ENCODE assay signal across 17 mouse cellular contexts in the genomic region with DNA sequence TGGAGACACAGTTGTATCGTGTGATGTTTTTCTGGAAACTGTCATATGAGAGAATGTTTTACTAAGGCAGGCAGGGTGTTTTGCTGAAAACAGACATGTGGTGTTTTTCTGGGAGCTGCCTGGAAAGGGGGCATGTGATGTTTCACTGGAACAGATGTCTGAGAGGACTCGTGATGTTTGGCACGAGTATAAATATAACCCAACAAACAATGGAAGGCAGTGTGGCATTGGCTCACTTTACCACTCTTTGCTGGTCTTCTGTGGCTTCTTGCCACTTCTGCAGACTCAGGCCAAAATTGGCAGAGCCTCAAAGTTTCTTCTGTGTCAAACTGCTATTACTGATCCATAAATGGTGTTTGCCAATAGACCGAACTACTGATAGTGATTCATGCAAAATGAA. TPM values are rescaled to one million over a fixed set of nuclear protein-coding genes. Genes with fewer than 3 reads are reported as not detected.
A peak's percentile ranks its signal among the peaks of the same experiment; 100 is the strongest.
DNase-seq lines count a peak whose midpoint lies in the region; ATAC-seq and TF ChIP-seq lines count a peak whose summit lies in the region.
"Had no signal": no experiment of that assay in that cellular context is flagged by ENCODE, and none has a peak within 500 bp of the region (broad histone marks: within the 10 kb centered on the region; RNA-seq: fewer than 3 reads in every experiment).

No protein-coding gene starts in this region.

- 58% methylated on average over 4 of the region's 4 CpGs for WGBS in forebrain, postnatal 0 days
- WGBS in forebrain, embryonic 11.5 days, result 89% methylated on average over 4 of the region's 4 CpGs

- no peaks in the 10 kb centered on the region for H3K9me3 ChIP-seq in forebrain, postnatal 0 days (ENCODE audit: low read length)
- no peaks in the 10 kb centered on the region for H3K9me3 ChIP-seq in forebrain, embryonic 11.5 days (ENCODE audit: control insufficient read depth, low read length)
- H3K9me3 ChIP-seq: G1E; hindbrain, embryonic 15.5 days; lung, embryonic 15.5 days; midbrain, embryonic 12.5 days had no signal

- H3K9ac ChIP-seq in forebrain, postnatal 0 days, result no peak overlapping the region
- no peak overlapping the region for H3K9ac ChIP-seq in forebrain, embryonic 11.5 days (ENCODE audit: low read length)
- H3K9ac ChIP-seq: hindbrain, embryonic 15.5 days; lung, embryonic 15.5 days; midbrain, embryonic 12.5 days had no signal

- no peaks in the 10 kb centered on the region for H3K36me3 ChIP-seq in forebrain, postnatal 0 days (ENCODE audit: insufficient read depth)
- H3K36me3 ChIP-seq in forebrain, embryonic 11.5 days (ENCODE audit: control insufficient read depth, insufficient read depth, low read length), result no peaks in the 10 kb centered on the region
- H3K36me3 ChIP-seq: G1E; hindbrain, embryonic 15.5 days; lung, embryonic 15.5 days; midbrain, embryonic 12.5 days had no signal

- no peak overlapping the region for H3K27ac ChIP-seq in forebrain, postnatal 0 days (ENCODE audit: low read depth, low read length)
- H3K27ac ChIP-seq in forebrain, embryonic 11.5 days (ENCODE audit: low read depth, low read length), result no peak overlapping the region
- H3K27ac ChIP-seq: hindbrain, embryonic 15.5 days; lung, embryonic 15.5 days; midbrain, embryonic 12.5 days had no signal

- H3K4me3 ChIP-seq in forebrain, postnatal 0 days (ENCODE audit: low read depth, low read length), result no peak overlapping the region
- H3K4me3 ChIP-seq in forebrain, embryonic 11.5 days (ENCODE audit: low read depth, low read length), result no peak overlapping the region
- H3K4me3 ChIP-seq: hindbrain, embryonic 15.5 days; lung, embryonic 15.5 days; midbrain, embryonic 12.5 days had no signal

- TF ChIP-seq CTCF in forebrain, postnatal 0 days (IDR thresholded peaks at IDR 0.05; ENCODE audit: low read depth), result no peak

- peak; percentile 51 for ATAC-seq in forebrain, postnatal 0 days
- no peak for ATAC-seq in forebrain, embryonic 11.5 days (replicated peaks; ENCODE audit: low FRiP score)
- ATAC-seq in granulocyte monocyte progenitor cell, adult 5-6 weeks (replicated peaks; ENCODE audit: poor library complexity, severe bottlenecking), result no peak
- ATAC-seq: forebrain, embryonic 16.5 days had no signal

- H3K4me1 ChIP-seq in forebrain, postnatal 0 days (ENCODE audit: insufficient read depth), result no peaks in the 10 kb centered on the region
- H3K4me1 ChIP-seq in forebrain, embryonic 11.5 days (replicated peaks; ENCODE audit: control insufficient read depth, insufficient read depth, low read length), result no peaks in the 10 kb centered on the region
- H3K4me1 ChIP-seq: hindbrain, embryonic 15.5 days; lung, embryonic 15.5 days had no signal

- no peaks in the 10 kb centered on the region for H3K27me3 ChIP-seq in forebrain, postnatal 0 days (ENCODE audit: insufficient read depth, low read length)
- no peaks in the 10 kb centered on the region for H3K27me3 ChIP-seq in forebrain, embryonic 11.5 days (ENCODE audit: control insufficient read depth, insufficient read depth, low read length)
- H3K27me3 ChIP-seq: hindbrain, embryonic 15.5 days; lung, embryonic 15.5 days; midbrain, embryonic 12.5 days had no signal

- no peak overlapping the region for H3K4me2 ChIP-seq in forebrain, postnatal 0 days (ENCODE audit: low read depth)
- H3K4me2 ChIP-seq in forebrain, embryonic 11.5 days (ENCODE audit: low read depth, low read length, severe bottlenecking), result no peak overlapping the region
- H3K4me2 ChIP-seq: hindbrain, embryonic 15.5 days; lung, embryonic 15.5 days; midbrain, embryonic 12.5 days had no signal

- peak; percentile 9 for DNase-seq in forebrain, postnatal 0 days
- DNase-seq in forebrain, embryonic 11.5 days (ENCODE audit: low spot score), result no peak
- DNase-seq in right cerebral cortex, adult 18-20 months, result peak; percentile 47
- DNase-seq in right cerebral cortex, postnatal 4 days, result no peak
- DNase-seq in layer of hippocampus, postnatal 14 days (ENCODE audit: low spot score in 2 of 2), result peak; percentile 28 to 40
- DNase-seq in urinary bladder, postnatal 36 days (ENCODE audit: low spot score in 2 of 2), result no peak
- no peak for DNase-seq in adrenal gland, postnatal 4 days (ENCODE audit: low spot score in 2 of 2)
- DNase-seq: cerebellum, adult 11 months; kidney, postnatal 14 days had no signal

RNA-seq across cellular contexts. Expression of a gene that starts 3.3 kb away (rescaled TPM):
- not detected in 2 replicates for total RNA-seq in forebrain, postnatal 0 days (2014; rRNA removed)
- polyA plus RNA-seq in forebrain, postnatal 0 days (2015; fragmentation: Nextera tagmentation; extraction: Ambion mirVana), result 0.21 TPM in 1 of 2 replicates, not detected in the other
- not detected in 2 replicates for polyA plus RNA-seq in forebrain, embryonic 11.5 days (2014; fragmentation: Nextera tagmentation; extraction: Ambion mirVana)
- 1 to 10 TPM; 1.0 to 1.1 TPM for total RNA-seq in layer of hippocampus, postnatal 14 days (2021)
- total RNA-seq in adrenal gland, postnatal 4 days (2021), result 100 to 1,000 TPM in 1 of 2 experiments, not detected in 1; 401 TPM
- total RNA-seq in granulocyte monocyte progenitor cell, adult 5-6 weeks (2014; fragmentation: Nextera tagmentation), result not detected in 2 replicates
- total RNA-seq in granulocyte monocyte progenitor cell, adult 5-6 weeks (2017), result not detected in 2 replicates
- polyA plus RNA-seq: forebrain, embryonic 16.5 days; G1E; midbrain, embryonic 12.5 days had no signal

RNA-seq across cellular contexts. Expression of a gene that starts 18.8 kb away (rescaled TPM):
- total RNA-seq in forebrain, postnatal 0 days (2014; rRNA removed), result not detected in 2 replicates
- polyA plus RNA-seq in forebrain, postnatal 0 days (2015; fragmentation: Nextera tagmentation; extraction: Ambion mirVana), result not detected in 2 replicates
- polyA plus RNA-seq in forebrain, embryonic 11.5 days (2014; fragmentation: Nextera tagmentation; extraction: Ambion mirVana), result not detected in 2 replicates
- not detected for total RNA-seq in layer of hippocampus, postnatal 14 days (2021)
- not detected for total RNA-seq in adrenal gland, postnatal 4 days (2021)
- total RNA-seq in granulocyte monocyte progenitor cell, adult 5-6 weeks (2014; fragmentation: Nextera tagmentation), result not detected in 2 replicates
- not detected in 2 replicates for total RNA-seq in granulocyte monocyte progenitor cell, adult 5-6 weeks (2017)
- total RNA-seq: G1E had no signal
- polyA plus RNA-seq: forebrain, embryonic 16.5 days; G1E; hindbrain, embryonic 15.5 days; lung, embryonic 15.5 days; midbrain, embryonic 12.5 days; neural tube, embryonic 14.5 days; small intestine, adult 2 months had no signal

RNA-seq across cellular contexts. Expression of a gene that starts 19.6 kb away (rescaled TPM):
- total RNA-seq in forebrain, postnatal 0 days (2014; rRNA removed), result 0.77 and 2.7 TPM in 2 replicates
- polyA plus RNA-seq in forebrain, postnatal 0 days (2015; fragmentation: Nextera tagmentation; extraction: Ambion mirVana), result 1.3 and 1.4 TPM in 2 replicates
- not detected in 2 replicates for polyA plus RNA-seq in forebrain, embryonic 11.5 days (2014; fragmentation: Nextera tagmentation; extraction: Ambion mirVana)
- under 1 TPM in 1 of 2 experiments, not detected in 1; 0.74 TPM for total RNA-seq in layer of hippocampus, postnatal 14 days (2021)
- 1 to 10 TPM in 1 of 2 experiments, under 1 TPM in 1; 0.84 to 1.6 TPM for total RNA-seq in adrenal gland, postnatal 4 days (2021)
- total RNA-seq in granulocyte monocyte progenitor cell, adult 5-6 weeks (2014; fragmentation: Nextera tagmentation), result 1.2 and 6.1 TPM in 2 replicates
- 8.2 and 10.0 TPM in 2 replicates for total RNA-seq in granulocyte monocyte progenitor cell, adult 5-6 weeks (2017)
- polyA plus RNA-seq: neural tube, embryonic 14.5 days had no signal

RNA-seq across cellular contexts. Expression of a gene that starts 29.1 kb away (rescaled TPM):
- 0.15 TPM in 1 of 2 replicates, not detected in the other for total RNA-seq in forebrain, postnatal 0 days (2014; rRNA removed)
- polyA plus RNA-seq in forebrain, postnatal 0 days (2015; fragmentation: Nextera tagmentation; extraction: Ambion mirVana), result 0.22 TPM in 1 of 2 replicates, not detected in the other
- 0.19 TPM in 1 of 2 replicates, not detected in the other for polyA plus RNA-seq in forebrain, embryonic 11.5 days (2014; fragmentation: Nextera tagmentation; extraction: Ambion mirVana)
- not detected for total RNA-seq in layer of hippocampus, postnatal 14 days (2021)
- total RNA-seq in adrenal gland, postnatal 4 days (2021), result under 1 TPM in 1 of 2 experiments, not detected in 1; 0.28 TPM
- total RNA-seq in granulocyte monocyte progenitor cell, adult 5-6 weeks (2014; fragmentation: Nextera tagmentation), result not detected in 2 replicates
- not detected in 2 replicates for total RNA-seq in granulocyte monocyte progenitor cell, adult 5-6 weeks (2017)
- polyA plus RNA-seq: forebrain, embryonic 16.5 days; G1E; hindbrain, embryonic 15.5 days; lung, embryonic 15.5 days; midbrain, embryonic 12.5 days; neural tube, embryonic 14.5 days; small intestine, adult 2 months had no signal

RNA-seq across cellular contexts. Expression of a gene that starts 52.3 kb away (rescaled TPM):
- total RNA-seq in forebrain, postnatal 0 days (2014; rRNA removed), result 0.62 and 4.9 TPM in 2 replicates
- polyA plus RNA-seq in forebrain, postnatal 0 days (2015; fragmentation: Nextera tagmentation; extraction: Ambion mirVana), result 2.8 and 4.0 TPM in 2 replicates
- 1.9 and 3.0 TPM in 2 replicates for polyA plus RNA-seq in forebrain, embryonic 11.5 days (2014; fragmentation: Nextera tagmentation; extraction: Ambion mirVana)
- total RNA-seq in layer of hippocampus, postnatal 14 days (2021), result 1 to 10 TPM; 4.7 to 5.6 TPM
- total RNA-seq in adrenal gland, postnatal 4 days (2021), result 10 to 100 TPM in 1 of 2 experiments, 1 to 10 TPM in 1; 9.9 to 10.7 TPM
- total RNA-seq in granulocyte monocyte progenitor cell, adult 5-6 weeks (2014; fragmentation: Nextera tagmentation), result 0.45 TPM in 1 of 2 replicates, not detected in the other
- 1.4 and 1.8 TPM in 2 replicates for total RNA-seq in granulocyte monocyte progenitor cell, adult 5-6 weeks (2017)
- polyA plus RNA-seq: G1E had no signal

Comparison
In these comparisons a context has a peak if more than half of its experiments do, and no peak if none do; other contexts are left out.
1. DNase-seq: peak in forebrain, postnatal 0 days (single experiment), right cerebral cortex, adult 18-20 months (single experiment) and layer of hippocampus, postnatal 14 days (2 of 2); none in forebrain, embryonic 11.5 days (single experiment), right cerebral cortex, postnatal 4 days (single experiment), urinary bladder, postnatal 36 days (0 of 2) and adrenal gland, postnatal 4 days (0 of 2).